Mouse (Mus musculus): ENCODE measurements at regions not wholly inside any gene's neighbourhood (a gene's known extent, or its start where the extent isn't known, plus 50 kb on each side); places are given as distances from the start of the nearest gene placed in this dataset.

- no peak for DNase-seq (ENCODE audit: low spot score in 2 of 2)
Measured at GRCm38 (mm10) chr1:119124063-119124462, 70.6 kb upstream of the Gli2 start.

GRCm38 (mm10) chr1:119123402-119123801, 70.0 kb upstream of the Gli2 start:
- DNase-seq (ENCODE audit: low spot score in 2 of 2) = no peak

GRCm38 (mm10) chr1:119122975-119123374, 69.6 kb upstream of the Gli2 start:
- no peak for DNase-seq (ENCODE audit: low spot score in 2 of 2)

GRCm38 (mm10) chr1:119119863-119120569, 66.6 kb upstream of the Gli2 start:
- DNase-seq (ENCODE audit: low spot score in 2 of 2) = no peak

- no peak for DNase-seq (ENCODE audit: low spot score in 2 of 2)
Measured at GRCm38 (mm10) chr1:119115106-119115674, 61.8 kb upstream of the Gli2 start.

- DNase-seq (ENCODE audit: low spot score in 2 of 2) = no peak
Measured at GRCm38 (mm10) chr1:119108578-119108977, 55.2 kb upstream of the Gli2 start.

GRCm38 (mm10) chr1:119106246-119106975, 53.0 kb upstream of the Gli2 start:
- DNase-seq (ENCODE audit: low spot score in 2 of 2) = no peak

Data from layer of hippocampus, adult 8-10 months (tissue).